Mouse (Mus musculus): ENCODE results near the gene Sec14l3. TPM values are rescaled to one million over a fixed set of nuclear protein-coding genes. Genes with fewer than 3 reads are reported as not detected.

The Sec14l3 gene
- polyA plus RNA-seq, 1 experiment, result 1.9 TPM

DNA sequence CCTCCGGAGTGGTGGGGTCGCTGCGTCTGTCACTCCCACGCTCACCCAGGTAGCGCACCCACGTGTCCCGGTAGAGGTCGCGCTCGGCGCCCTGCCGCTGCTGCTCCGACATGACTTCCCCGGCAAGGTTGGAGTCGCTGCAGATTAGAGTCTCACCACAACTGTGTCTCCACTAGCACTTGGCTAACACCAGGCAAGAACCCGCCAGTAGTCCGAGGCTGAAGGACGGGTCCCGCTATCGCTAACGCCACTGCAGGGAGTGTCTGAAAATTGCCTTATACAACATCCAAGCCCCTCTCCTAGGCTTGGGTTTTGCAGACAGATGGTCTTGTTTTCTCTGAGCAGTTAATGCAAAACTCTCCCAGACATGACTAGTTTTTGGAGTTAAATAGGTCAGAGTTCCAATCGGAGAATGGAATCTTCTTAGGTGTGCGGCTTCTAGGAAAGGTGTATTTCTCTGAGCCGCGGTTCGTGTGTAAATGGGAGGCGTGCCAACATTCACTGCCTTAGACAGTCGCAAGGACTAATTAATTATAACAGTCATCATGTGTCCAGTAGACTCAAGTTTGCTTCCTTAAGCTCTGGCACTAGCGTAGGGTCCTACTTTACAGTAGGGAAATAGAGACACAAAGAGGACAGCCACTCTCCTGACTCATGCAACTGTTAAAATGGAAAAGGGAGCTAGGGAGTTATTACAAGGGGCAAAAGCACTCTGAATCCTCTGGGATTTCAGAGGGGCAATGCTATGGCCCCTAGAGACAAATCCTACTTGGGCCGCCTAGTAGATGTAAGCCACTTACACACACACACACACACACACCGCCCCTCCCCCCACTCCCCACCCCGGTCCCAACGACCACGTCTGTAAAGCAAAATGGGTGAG is 30.8 kb downstream of the Sec14l3 start, which contains the start of gene Mtfp1:
Gene Mtfp1, minus strand, starts transcription at position 275 of the 883 bp plus-strand sequence.
- Histone ChIP-seq H3K4me1 (ENCODE audit: control insufficient read depth, insufficient read depth, low read length) (peaks cover 23% of the 10 kb centered on the region), H3K36me3 (ENCODE audit: control insufficient read depth, insufficient read depth, low read length) (no peaks in the 10 kb centered on the region), H3K27me3 (ENCODE audit: control insufficient read depth, insufficient read depth, low read length) (no peaks in the 10 kb centered on the region), H3K27ac (ENCODE audit: control insufficient read depth, insufficient read depth, low read depth, low read length) (peak within 1 kb of the TSS; percentile 72), H3K4me3 (ENCODE audit: control insufficient read depth, low read depth, low read length) (peak within 1 kb of the TSS; percentile 93)
- TF ChIP-seq POLR2A (IDR thresholded peaks at IDR 0.05; ENCODE audit: control insufficient read depth, low read depth, low read length) (no peak; the same call in 1 of the 2 replicates), CTCF (IDR thresholded peaks at IDR 0.05; ENCODE audit: control insufficient read depth, insufficient read depth, insufficient replicate concordance, low read depth, low read length) (no peak)

DNA sequence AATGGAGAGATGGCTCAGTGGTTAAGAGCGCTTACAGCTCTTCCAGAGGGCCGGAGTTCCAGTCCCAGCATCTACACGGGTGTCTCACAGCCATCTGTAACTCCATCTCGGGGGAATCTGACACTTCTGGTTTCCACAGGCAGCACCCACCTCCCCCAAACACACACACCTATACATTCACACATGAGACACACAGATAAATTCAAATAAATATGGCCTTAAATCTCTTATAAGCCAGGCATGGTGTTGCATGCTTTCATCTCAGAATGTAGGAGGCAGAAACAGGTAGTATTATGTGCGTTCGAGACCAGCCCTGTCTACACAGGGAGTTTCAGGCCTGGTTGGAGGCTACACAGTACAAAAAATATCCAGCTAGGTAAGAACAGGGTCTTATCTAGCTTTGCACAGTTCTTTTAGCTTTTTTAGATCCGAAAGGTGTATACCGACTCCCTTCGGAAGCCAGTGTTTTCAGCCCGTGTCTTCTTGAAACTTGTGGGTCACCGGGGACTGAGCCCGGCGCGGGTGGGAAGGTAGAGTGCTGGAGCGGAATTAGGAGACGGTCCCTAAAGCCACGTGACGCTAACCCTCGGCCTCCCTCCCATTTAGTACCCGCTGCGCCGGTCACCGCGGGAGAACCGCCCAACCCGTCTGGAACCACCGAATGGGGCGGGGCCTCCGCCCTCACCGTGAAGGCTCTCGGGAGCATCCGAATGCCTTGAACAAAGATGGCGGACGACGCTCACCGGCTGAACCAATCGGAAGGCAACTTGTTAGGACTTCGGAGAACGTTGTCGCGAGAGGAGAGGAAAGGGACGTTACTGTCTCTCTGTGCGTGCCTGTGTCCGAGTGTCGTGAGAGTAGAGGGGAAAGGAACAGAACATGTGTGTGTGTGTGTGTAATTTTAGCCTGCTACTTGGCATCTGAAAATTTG is 31.7 kb downstream of the Sec14l3 start:
- H3K4me3 ChIP-seq (ENCODE audit: control insufficient read depth, low read depth, low read length), result peak overlapping the region; percentile 93
- TF ChIP-seq CTCF (IDR thresholded peaks at IDR 0.05; ENCODE audit: control insufficient read depth, insufficient read depth, insufficient replicate concordance, low read depth, low read length) (no peak), POLR2A (IDR thresholded peaks at IDR 0.05; ENCODE audit: control insufficient read depth, low read depth, low read length) (peak; percentile 99)
- peak overlapping the region; percentile 98 for H3K27ac ChIP-seq (ENCODE audit: control insufficient read depth, insufficient read depth, low read depth, low read length)
- no peaks in the 10 kb centered on the region for H3K36me3 ChIP-seq (ENCODE audit: control insufficient read depth, insufficient read depth, low read length)
- H3K27me3 ChIP-seq (ENCODE audit: control insufficient read depth, insufficient read depth, low read length), result no peaks in the 10 kb centered on the region
- peaks cover 23% of the 10 kb centered on the region for H3K4me1 ChIP-seq (ENCODE audit: control insufficient read depth, insufficient read depth, low read length)

- H3K4me1 ChIP-seq (ENCODE audit: control insufficient read depth, insufficient read depth, low read length), result peaks cover 23% of the 10 kb centered on the region
- peak overlapping the region; percentile 98 for H3K27ac ChIP-seq (ENCODE audit: control insufficient read depth, insufficient read depth, low read depth, low read length)
- H3K4me3 ChIP-seq (ENCODE audit: control insufficient read depth, low read depth, low read length), result peak overlapping the region; percentile 93
- no peaks in the 10 kb centered on the region for H3K27me3 ChIP-seq (ENCODE audit: control insufficient read depth, insufficient read depth, low read length)
- no peaks in the 10 kb centered on the region for H3K36me3 ChIP-seq (ENCODE audit: control insufficient read depth, insufficient read depth, low read length)
- TF ChIP-seq POLR2A (IDR thresholded peaks at IDR 0.05; ENCODE audit: control insufficient read depth, low read depth, low read length) (0 out of 2 replicates have a peak, but pooled peaks have one; percentile 21), CTCF (IDR thresholded peaks at IDR 0.05; ENCODE audit: control insufficient read depth, insufficient read depth, insufficient replicate concordance, low read depth, low read length) (no peak)
These were observed 32.5 kb downstream of the Sec14l3 start for GRCm38 (mm10) chr11:4097091-4097621.

- Histone ChIP-seq H3K27me3 (ENCODE audit: control insufficient read depth, insufficient read depth, low read length) (no peaks in the 10 kb centered on the region), H3K4me3 (ENCODE audit: control insufficient read depth, low read depth, low read length) (peak overlapping the region; percentile 55), H3K27ac (ENCODE audit: control insufficient read depth, insufficient read depth, low read depth, low read length) (peak overlapping the region; percentile 50; the same call in 1 of the 2 replicates), H3K4me1 (ENCODE audit: control insufficient read depth, insufficient read depth, low read length) (peaks cover 23% of the 10 kb centered on the region), H3K36me3 (ENCODE audit: control insufficient read depth, insufficient read depth, low read length) (no peaks in the 10 kb centered on the region)
- TF ChIP-seq CTCF (IDR thresholded peaks at IDR 0.05; ENCODE audit: control insufficient read depth, insufficient read depth, insufficient replicate concordance, low read depth, low read length) (no peak), POLR2A (IDR thresholded peaks at IDR 0.05; ENCODE audit: control insufficient read depth, low read depth, low read length) (no peak)
These were observed 33.5 kb downstream of the Sec14l3 start for GRCm38 (mm10) chr11:4098120-4098519.

GRCm38 (mm10) chr11:4098816-4099215 is 34.2 kb downstream of the Sec14l3 start:
- TF ChIP-seq POLR2A (IDR thresholded peaks at IDR 0.05; ENCODE audit: control insufficient read depth, low read depth, low read length), result no peak
- Histone ChIP-seq H3K27ac (ENCODE audit: control insufficient read depth, insufficient read depth, low read depth, low read length) (peak overlapping the region; percentile 50; the same call in 1 of the 2 replicates), H3K27me3 (ENCODE audit: control insufficient read depth, insufficient read depth, low read length) (no peaks in the 10 kb centered on the region), H3K4me1 (ENCODE audit: control insufficient read depth, insufficient read depth, low read length) (peaks cover 23% of the 10 kb centered on the region), H3K4me3 (ENCODE audit: control insufficient read depth, low read depth, low read length) (no peak overlapping the region), H3K36me3 (ENCODE audit: control insufficient read depth, insufficient read depth, low read length) (no peaks in the 10 kb centered on the region)

- peaks cover 18% of the 10 kb centered on the region for H3K4me1 ChIP-seq (ENCODE audit: control insufficient read depth, insufficient read depth, low read length)
- H3K27me3 ChIP-seq (ENCODE audit: control insufficient read depth, insufficient read depth, low read length), result no peaks in the 10 kb centered on the region
- TF ChIP-seq CTCF (IDR thresholded peaks at IDR 0.05; ENCODE audit: control insufficient read depth, insufficient read depth, insufficient replicate concordance, low read depth, low read length) (no peak), POLR2A (IDR thresholded peaks at IDR 0.05; ENCODE audit: control insufficient read depth, low read depth, low read length) (no peak)
- no peak overlapping the region for H3K4me3 ChIP-seq (ENCODE audit: control insufficient read depth, low read depth, low read length)
- no peak overlapping the region for H3K27ac ChIP-seq (ENCODE audit: control insufficient read depth, insufficient read depth, low read depth, low read length)
- H3K36me3 ChIP-seq (ENCODE audit: control insufficient read depth, insufficient read depth, low read length), result no peaks in the 10 kb centered on the region
These were observed 34.8 kb downstream of the Sec14l3 start for GRCm38 (mm10) chr11:4099447-4099846.

All from testis, adult 2 months (tissue).